Mouse (Mus musculus) spleen, postnatal 10 days (tissue): Measurements from ENCODE around the gene Nsg1.

Experiments
- DNase-seq, 2 experiments: peaks; one replicate each; pipeline ENCODE4 v3.0.0; 2021 to 2022; ENCODE audit warnings: low spot score in 2 of 2

The Nsg1 gene

GRCm38 (mm10) chr5:38140893-38141292 is 18.8 kb downstream of the Nsg1 start:
- no peak for DNase-seq

GRCm38 (mm10) chr5:38137163-38137562 is 22.5 kb downstream of the Nsg1 start:
- no peak for DNase-seq

GRCm38 (mm10) chr5:38136247-38136646 is 23.5 kb downstream of the Nsg1 start:
- DNase-seq = no peak

GRCm38 (mm10) chr5:38129339-38129738 is 30.4 kb downstream of the Nsg1 start:
- DNase-seq = no peak

- no peak for DNase-seq
These were observed 33.0 kb downstream of the Nsg1 start for GRCm38 (mm10) chr5:38126519-38127306.

- no peak for DNase-seq
These were observed 38.0 kb downstream of the Nsg1 start for GRCm38 (mm10) chr5:38121699-38122098.

GRCm38 (mm10) chr5:38119268-38119667 is 40.4 kb downstream of the Nsg1 start:
- DNase-seq = no peak

GRCm38 (mm10) chr5:38117056-38117455 is 42.7 kb downstream of the Nsg1 start:
- no peak for DNase-seq

- DNase-seq = no peak
These were observed 45.2 kb downstream of the Nsg1 start for GRCm38 (mm10) chr5:38114526-38114925.

- DNase-seq = no peak
These were observed 52.9 kb downstream of the Nsg1 start for GRCm38 (mm10) chr5:38106807-38107206.

- DNase-seq = no peak
These were observed 53.5 kb downstream of the Nsg1 start for GRCm38 (mm10) chr5:38106080-38106697.

GRCm38 (mm10) chr5:38102945-38103344 is 56.8 kb downstream of the Nsg1 start:
- no peak for DNase-seq

GRCm38 (mm10) chr5:38099139-38099676 is 60.5 kb downstream of the Nsg1 start:
- no peak for DNase-seq

- no peak for DNase-seq
These were observed 62.1 kb downstream of the Nsg1 start for GRCm38 (mm10) chr5:38097501-38098093.

GRCm38 (mm10) chr5:38094331-38094730 is 65.4 kb downstream of the Nsg1 start:
- DNase-seq = no peak

GRCm38 (mm10) chr5:38091966-38092304 is 67.8 kb downstream of the Nsg1 start:
- no peak for DNase-seq

- DNase-seq = peak in 1 of 2 experiments; percentile 22
These were observed 68.4 kb downstream of the Nsg1 start for GRCm38 (mm10) chr5:38091046-38091965.

- no peak for DNase-seq
These were observed 69.1 kb downstream of the Nsg1 start for GRCm38 (mm10) chr5:38090581-38090980.

- no peak for DNase-seq
These were observed 69.6 kb downstream of the Nsg1 start for GRCm38 (mm10) chr5:38090111-38090510.
